Mouse (Mus musculus) fat pad, adult 2 months (tissue): ENCODE results near the gene Akap5.

Source experiments
- DNase-seq: peaks from one replicate; pipeline ENCODE4 v3.0.0-alpha.2; 2011; ENCODE audit warnings: low read depth, low spot score; ENCODE audit errors: extremely low read depth

Akap5 gene

DNA sequence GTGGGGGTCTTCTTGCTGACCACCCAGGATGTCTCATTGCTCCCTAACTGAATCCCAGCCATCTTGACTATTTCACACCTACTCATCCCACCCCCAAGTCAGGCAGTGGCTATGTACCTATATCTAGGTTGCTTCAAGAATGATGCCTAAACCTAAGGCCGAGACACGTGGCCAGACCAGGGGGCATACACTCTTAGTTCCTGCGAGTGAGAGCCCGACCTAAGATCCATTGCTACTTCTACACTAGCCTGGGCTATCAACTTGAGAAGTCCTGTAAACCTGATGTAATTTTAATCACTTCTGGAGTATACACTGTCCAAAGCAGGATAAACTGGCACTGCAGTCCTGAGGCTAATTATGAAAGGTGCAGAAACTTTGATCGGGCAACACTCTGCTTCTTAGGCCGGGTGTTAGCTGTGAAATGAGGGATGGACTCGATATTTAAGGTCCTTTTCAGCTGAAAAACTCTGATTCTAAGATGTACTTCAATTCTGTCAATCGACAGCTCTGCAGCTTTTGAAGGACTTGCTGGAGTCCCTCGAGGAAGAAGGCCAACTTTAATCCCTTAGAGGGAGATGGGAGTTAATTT lies 43.6 kb downstream of the Akap5 start:
- DNase-seq = no peak

DNA sequence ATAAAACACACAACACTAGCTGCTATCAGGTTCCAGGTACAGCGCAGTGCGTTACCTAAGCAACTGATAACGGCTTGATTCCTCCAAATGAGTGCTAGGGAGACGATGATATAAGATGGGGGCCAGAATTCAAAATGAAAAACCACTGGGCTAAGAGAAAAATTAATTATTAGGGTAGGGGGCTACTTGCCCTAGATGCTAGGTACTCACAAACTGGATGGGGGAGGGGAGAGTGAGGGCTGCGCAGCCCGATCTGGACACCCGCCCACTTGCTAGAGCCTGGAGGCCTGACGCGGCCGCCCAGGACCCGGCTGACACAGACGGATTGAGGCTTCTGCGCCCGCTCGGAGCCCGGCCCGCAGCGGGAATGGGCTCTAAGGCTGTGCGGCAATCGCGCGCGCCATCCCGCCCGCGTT lies 44.1 kb downstream of the Akap5 start:
- no peak for DNase-seq

DNA sequence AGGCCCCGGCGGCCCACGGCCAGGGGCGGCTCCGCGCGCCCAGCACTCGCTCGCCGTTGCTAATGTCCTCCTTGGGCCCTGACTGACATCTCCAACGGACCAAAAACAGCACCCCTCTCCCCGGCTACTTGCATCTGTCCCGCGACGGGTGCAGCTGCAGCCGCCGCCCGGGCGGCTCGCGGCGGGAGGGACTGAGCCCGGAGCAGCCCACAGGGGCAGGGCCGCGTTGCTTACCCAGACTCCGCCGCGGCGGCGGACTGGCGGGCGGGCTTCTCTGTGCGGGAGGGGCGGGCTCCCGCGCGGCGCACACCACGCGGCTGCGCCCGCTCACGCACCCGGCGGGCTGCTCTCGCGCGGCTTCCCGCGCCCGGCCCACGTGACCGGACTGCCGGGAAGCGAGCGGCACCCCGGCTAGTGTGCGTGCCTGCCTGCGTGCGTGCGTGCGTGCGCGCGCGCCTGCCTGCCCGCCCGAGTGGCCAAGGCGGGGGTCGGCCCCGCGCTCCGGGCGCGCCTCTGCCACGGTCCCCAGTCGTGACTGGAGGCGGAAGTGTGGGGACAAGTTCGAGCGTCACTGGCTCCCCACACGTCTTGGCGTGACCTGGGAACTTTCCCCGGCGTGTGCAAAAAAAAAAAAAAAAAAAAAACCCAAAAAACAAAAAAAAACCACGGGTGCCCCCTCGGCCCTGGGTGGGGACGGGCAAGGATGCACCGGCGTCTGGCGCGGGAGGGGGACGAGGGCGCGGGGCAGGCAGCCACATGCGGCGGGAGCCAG lies 44.7 kb downstream of the Akap5 start, which contains the start of gene Zbtb25:
TSS of gene Zbtb25 (minus strand) at position 397 of the 772 bp plus-strand sequence.
- DNase-seq = no peak

DNA sequence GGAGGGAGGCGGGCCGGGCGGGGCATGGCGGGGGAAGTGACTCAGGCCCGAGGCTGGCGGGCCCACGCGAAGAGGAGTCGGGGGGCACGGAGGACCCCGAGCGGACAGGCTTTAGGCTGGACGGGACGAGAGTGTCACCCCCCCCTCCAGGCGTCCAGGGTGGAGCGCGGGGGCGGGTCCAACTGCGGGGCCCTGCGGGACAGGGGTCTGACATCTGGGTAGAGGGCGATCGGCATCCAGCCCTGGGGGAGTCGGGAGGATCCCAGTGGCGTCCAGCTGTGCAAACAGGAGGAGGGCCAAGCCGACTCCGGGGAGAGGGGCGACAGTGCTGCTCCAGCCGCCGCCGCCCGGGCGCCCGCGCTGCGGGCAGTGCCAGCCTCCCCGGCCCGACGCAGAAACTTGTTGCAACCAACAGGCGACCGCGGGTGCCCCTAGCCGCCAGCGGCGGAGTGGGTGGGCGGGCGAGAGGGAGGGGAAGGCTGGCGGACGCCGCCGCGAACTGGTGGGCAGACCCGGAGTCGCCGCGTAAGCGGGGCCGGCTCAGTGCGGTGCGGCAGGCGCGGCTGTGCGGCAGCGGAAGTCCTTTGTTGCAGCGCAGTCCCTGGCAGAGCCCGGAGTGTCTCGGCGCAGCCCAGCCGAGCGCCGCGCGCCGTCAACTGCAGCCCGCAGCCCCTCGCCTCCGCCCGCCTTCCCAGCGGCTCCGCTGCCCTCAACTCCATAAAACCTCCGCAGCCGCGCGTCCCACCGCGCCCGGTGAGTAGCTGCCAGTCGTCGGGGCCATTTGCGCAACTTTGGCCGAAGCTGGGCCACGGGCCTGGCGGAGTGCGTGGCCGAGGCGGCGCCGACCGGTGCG lies 45.5 kb downstream of the Akap5 start, which contains the start of gene Zbtb1:
TSS of gene Zbtb1 (plus strand) at position 289 of the 853 bp plus-strand sequence.
- no peak for DNase-seq

DNA sequence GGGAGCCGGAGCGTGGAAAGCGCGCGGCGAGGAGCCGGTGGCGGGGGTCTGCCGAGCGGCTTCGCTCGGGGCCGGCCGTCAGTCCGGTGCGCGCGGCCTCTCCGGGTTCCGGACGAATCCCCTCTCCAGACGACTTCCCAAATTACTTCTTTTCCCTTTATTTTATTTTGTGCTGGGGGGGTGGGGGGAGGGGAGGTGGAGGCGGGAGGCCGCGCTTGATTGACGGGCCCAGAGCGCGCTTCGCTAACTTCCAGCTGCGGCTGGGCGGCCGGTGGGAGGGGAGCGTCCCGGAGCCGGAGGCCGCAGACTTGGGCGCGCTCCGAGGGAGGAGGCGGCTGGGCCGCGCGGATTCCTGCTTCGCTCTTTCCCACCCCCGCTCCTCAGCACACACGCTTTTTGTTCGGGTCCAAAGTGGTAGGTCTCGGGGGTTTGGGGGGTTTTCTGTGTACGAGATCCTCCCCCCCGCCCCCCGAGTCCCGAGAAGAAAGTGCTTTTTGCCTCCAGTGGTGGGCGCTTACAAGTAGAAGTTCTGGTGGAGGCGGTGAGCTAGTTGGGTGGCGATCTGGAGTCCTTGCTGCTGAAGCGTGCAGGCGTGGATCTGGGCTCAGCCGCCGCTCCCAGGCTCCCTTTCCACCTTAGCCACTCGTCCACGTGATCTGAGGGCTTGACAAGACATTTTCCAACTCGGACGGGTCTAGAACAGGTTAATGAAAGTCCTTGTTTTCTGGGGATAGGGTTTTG lies 46.3 kb downstream of the Akap5 start:
- no peak for DNase-seq

DNA sequence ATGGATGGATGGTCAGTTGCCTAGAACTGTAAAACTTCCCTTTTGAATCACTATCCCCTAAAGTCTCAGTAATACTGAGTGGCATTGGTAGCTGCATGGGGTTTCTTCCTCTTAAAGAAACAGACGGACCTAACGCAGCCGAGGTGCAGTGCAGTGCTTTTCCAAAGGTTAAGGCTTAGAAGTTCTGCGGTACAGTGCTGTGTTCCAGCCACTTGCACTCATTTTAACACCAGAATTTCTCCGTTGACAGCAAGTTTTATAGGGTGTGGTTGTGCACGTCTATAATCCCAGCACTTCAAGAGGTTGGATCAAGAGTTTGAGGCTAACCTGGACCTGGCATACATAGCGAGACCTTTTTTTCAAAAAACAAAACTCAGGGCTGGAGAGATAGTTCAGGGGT lies 47.4 kb downstream of the Akap5 start:
- DNase-seq = no peak

DNA sequence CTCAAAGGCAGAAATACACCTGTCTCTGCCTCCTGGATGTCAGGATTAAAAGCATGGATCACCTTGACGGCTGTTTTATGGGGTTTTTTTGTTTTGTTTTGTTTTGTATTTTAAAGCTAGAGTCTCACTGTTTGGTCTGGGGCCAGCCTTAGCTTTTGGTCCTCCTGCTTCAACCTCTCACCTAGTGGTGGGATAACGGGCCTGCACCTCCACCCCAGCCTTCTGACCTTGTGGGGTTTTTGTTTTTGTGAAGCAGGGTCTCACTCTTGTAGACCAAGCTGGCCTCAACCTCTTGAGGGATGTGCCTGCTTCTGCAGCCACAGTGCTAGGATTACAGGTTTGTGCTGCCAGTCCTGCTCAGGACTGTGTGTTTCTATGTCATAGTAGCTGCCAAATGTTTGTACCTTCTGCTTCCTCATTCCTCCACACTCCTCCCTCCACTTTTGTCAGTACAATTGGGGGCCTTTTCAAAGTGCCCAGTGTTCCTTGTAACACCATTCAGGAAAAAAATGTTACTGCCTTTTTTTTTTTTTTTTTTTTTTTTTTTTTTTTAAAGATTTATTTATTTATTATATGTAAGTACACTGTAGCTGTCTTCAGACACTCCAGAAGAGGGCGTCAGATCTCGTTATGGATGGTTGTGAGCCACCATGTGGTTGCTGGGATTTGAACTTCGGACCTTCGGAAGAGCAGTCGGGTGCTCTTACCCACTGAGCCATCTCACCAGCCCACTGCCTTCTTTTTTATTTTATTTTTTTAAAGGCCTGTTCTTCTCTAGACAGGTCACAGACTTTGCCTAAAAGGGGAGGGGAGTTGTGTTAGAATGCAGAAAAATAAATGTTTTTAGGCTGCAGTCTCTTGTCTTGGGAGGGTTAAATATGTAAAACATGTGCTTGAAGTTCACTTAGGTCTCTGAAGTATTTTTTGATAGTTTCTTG lies 48.5 kb downstream of the Akap5 start:
- no peak for DNase-seq

DNA sequence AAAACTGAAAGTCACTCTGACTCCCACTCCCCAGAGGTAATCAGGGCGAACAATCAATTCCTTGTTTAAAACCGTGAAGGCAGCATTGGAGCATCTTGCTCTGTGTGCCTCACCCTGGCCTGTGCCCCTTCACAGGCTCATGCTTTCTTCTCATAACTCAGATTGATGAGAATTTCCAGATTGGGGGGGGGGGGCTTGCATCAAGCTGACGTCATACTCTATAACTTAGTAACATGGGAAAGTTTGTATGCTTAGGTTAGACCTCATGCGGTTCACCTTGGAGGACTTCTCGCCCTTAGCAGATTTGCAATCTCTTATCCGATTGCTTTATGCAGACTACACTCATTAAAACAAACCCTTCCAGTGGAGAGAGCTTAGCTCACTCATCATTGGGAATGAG lies 49.3 kb downstream of the Akap5 start:
- DNase-seq = no peak

DNA sequence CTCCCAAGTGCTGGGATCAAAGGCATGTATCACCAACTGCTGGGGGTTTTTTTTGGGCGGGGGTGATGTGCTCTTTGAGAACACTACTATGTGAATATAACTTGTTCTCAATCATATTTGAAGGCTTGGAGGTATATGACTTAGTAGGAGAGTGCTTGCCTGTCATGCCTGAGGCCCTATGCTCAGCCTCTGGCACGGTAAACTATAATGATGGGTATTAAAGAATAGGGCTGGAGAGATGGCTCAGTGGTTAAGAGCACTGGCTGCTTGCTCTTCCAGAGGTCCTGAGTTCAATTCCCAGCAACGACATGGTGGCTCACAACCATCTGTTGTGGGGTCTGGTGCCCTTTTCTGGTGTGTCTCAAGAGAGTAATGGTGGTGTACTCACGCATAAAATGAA lies 50.2 kb downstream of the Akap5 start:
- DNase-seq = no peak

DNA sequence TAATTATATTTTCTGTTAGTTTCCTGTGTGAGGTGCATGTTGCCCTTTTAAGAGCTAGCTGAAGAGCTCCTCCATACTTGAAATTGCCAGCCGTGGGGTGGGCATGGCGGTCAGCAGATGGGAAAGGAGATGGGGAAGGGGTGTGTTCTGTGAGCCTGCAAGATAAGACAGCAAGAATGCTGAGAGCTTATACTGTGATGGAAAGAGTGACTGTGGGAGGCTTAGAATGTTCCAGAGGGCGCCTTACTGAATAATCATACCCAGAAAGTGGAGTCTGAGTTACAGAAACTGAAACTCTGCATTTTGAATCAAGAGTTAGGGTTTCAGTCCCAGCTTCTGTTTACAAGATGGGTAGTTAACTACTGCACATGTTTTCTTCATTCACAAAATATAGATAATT lies 50.8 kb downstream of the Akap5 start:
- no peak for DNase-seq

DNA sequence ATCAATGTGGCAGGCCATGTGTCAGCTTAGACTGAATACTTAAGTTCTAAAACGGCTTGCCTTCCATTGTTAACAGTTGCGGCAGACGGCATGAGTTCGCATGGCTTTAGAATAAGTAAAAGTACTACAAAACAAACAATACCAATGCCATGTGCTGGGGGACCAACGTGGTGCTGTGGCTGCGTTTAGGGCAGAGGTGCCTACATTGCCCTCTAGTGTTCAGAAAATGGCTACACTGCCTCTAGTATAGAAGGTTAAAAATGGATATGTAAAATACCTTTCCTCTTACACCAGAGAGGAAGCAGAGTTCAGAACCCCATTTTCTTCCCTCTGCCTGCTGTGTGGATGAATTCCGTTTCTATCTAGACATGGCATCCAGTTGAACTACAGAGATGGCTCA lies 52.0 kb downstream of the Akap5 start:
- no peak for DNase-seq

DNA sequence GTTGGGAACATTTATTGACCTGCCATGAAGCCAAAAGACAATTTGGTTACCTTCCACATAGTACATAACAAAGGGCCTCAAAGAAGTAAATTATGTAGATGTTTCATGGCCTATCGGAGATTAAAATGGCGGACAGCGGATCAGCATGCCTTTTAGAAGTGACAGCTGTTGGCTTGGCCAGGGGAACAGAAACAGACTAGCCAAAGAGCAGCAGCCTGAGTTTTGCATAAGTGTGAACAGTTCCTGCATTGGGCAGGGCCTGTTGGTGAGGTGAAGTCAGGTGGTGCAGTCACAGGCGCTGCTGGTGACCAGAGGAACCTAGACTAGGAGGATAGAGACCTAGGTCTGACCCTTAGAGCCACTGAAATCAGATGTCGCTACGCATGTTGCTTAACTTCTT lies 52.4 kb downstream of the Akap5 start:
- no peak for DNase-seq

DNA sequence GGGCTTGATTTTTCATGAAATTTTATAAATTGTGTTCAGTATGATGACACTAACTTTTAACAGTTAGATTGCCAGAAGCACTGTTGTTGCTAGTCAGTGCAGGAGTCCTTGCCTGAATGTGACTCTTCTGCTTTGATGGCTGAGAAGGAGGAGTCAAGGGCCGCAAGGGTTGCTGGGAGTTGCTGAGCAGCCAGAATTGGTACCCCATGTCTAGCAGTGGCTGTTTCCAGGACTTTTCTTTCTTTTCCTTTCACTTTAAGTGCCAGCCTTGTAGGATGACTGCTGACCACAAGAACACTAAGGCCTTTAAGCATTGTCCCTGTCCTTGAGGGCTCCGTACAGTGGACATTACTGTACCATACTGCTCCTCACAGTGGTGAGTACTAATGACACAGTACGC lies 53.0 kb downstream of the Akap5 start:
- DNase-seq = no peak

DNA sequence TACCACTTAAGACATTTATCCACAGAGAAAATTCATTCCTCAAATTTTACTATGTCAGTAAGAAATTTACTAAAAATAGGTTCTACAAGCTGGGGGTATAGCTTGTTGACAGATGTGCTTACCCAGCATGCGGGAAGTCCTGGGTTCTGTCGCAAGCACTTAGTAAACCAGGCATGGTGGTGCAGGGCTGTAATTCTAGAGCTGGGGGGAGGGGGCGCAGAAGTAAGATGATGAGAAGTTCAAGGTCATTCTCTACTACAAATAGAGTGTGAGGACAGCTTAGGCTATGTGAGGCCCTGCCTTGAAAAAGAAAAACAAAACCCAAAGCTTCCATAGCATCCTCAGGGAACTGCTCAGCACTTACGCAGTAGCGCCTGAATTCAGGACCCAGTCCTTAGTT lies 53.9 kb downstream of the Akap5 start:
- DNase-seq = no peak

DNA sequence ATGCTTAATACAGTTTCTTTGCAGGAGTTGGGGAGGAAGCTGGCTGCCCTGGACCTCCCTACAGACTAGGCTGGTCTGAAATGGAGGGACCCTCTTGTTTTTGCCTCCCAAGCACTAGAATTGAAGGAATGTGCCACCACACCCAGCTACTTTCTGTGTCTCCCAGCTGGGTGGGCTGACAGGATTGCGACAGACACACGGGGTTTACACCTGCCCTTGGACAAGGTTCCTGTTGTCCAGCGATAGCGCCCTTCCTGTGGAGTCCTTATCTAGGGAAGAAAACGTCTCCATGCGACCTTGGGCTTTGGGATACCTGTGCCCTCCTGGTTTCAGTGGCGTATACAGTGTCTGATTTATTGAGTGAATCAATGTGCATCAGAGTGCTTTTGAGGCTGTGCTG lies 55.5 kb downstream of the Akap5 start:
- DNase-seq = no peak
